Mouse (Mus musculus) left cerebral cortex, adult 8-10 months (tissue): ENCODE data around the gene St8sia6. TPM values are rescaled to one million over a fixed set of nuclear protein-coding genes. Genes with fewer than 3 reads are reported as not detected.
A peak's percentile ranks its signal among the peaks of the same experiment; 100 is the strongest.
"Not testable (repeated sequence)": the region's sequence is repeated elsewhere in the genome, so short reads cannot be mapped to it uniquely, and the experiment has no call there.

Source experiments
- DNase-seq, 2 experiments: peaks; one replicate each; pipeline ENCODE4 v3.0.0; 2022; ENCODE audit warnings: low spot score in 2 of 2
- total RNA-seq, 4 experiments: library from RNA; stranded (reverse); gene quantifications; 2 replicates each; pipeline ENCODE4 v1.2.4; 2022

Gene St8sia6
- 1 to 10 TPM; 1.2 to 5.9 (median 3.0) TPM for total RNA-seq

- DNase-seq = no peak
Observed at GRCm38 (mm10) chr2:13793969-13794363, at the start of gene St8sia6. St8sia6 (minus strand) TSS chr2:13794064.

- no peak for DNase-seq
Observed at GRCm38 (mm10) chr2:13836310-13836709, 42.4 kb upstream of the St8sia6 start.

GRCm38 (mm10) chr2:13834989-13835388 lies 41.1 kb upstream of the St8sia6 start:
- DNase-seq = no peak

- DNase-seq = no peak
Observed at GRCm38 (mm10) chr2:13816645-13817044, 22.8 kb upstream of the St8sia6 start.

- DNase-seq = no peak
Observed at GRCm38 (mm10) chr2:13808593-13808992, 14.7 kb upstream of the St8sia6 start.

- DNase-seq = no peak
Observed at GRCm38 (mm10) chr2:13808008-13808407, 14.1 kb upstream of the St8sia6 start.

- DNase-seq = no peak
Observed at GRCm38 (mm10) chr2:13806120-13806519, 12.3 kb upstream of the St8sia6 start.

GRCm38 (mm10) chr2:13800639-13801038 lies 6.8 kb upstream of the St8sia6 start:
- no peak for DNase-seq

GRCm38 (mm10) chr2:13794446-13794845 lies 582 bp upstream of the St8sia6 start:
- no peak for DNase-seq

GRCm38 (mm10) chr2:13793054-13793968 lies 553 bp downstream of the St8sia6 start:
- peak in 1 of 2 experiments; percentile 6 for DNase-seq

- no peak for DNase-seq
Observed at GRCm38 (mm10) chr2:13792256-13793005, 1.4 kb downstream of the St8sia6 start.

- DNase-seq = no peak
Observed at GRCm38 (mm10) chr2:13791598-13791997, 2.3 kb downstream of the St8sia6 start.

GRCm38 (mm10) chr2:13789365-13789764 lies 4.5 kb downstream of the St8sia6 start:
- DNase-seq = no peak

- DNase-seq = no peak
Observed at GRCm38 (mm10) chr2:13786577-13787168, 7.2 kb downstream of the St8sia6 start.

GRCm38 (mm10) chr2:13785992-13786391 lies 7.9 kb downstream of the St8sia6 start:
- not testable (repeated sequence) for DNase-seq

GRCm38 (mm10) chr2:13785247-13785646 lies 8.6 kb downstream of the St8sia6 start:
- no peak for DNase-seq

GRCm38 (mm10) chr2:13784448-13784847 lies 9.4 kb downstream of the St8sia6 start:
- DNase-seq = no peak

- no peak for DNase-seq
Observed at GRCm38 (mm10) chr2:13777032-13777431, 16.8 kb downstream of the St8sia6 start.

- DNase-seq = no peak
Observed at GRCm38 (mm10) chr2:13776453-13776852, 17.4 kb downstream of the St8sia6 start.

GRCm38 (mm10) chr2:13775056-13775455 lies 18.8 kb downstream of the St8sia6 start:
- no peak for DNase-seq

- no peak for DNase-seq
Observed at GRCm38 (mm10) chr2:13768524-13768923, 25.3 kb downstream of the St8sia6 start.
